ENCODE assay signal across 8 mouse cellular contexts in the genomic region with DNA sequence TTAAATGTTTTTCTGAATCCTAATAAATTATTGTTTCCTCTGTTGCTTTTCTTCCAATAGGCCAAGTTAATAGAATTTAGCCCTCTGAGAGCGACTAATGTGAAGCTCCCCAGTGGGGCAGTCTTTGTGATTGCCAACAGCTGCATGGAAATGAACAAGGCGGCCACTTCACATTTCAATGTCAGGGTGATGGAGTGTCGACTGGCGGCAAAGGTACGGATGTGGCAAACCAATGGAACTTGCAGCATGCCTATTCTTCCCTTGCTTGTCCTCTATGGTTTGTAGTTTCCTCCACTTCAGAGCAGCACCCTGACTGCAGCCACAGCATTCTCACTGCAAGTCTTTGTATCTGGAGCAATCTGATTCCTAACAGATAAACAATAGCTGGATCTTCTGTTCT.
"Had no signal": no experiment of that assay in that cellular context is flagged by ENCODE, and none has a peak within 500 bp of the region (broad histone marks: within the 10 kb centered on the region; RNA-seq: fewer than 3 reads in every experiment).

No protein-coding gene starts in this region.

- DNase-seq: kidney, adult 2 months; kidney, postnatal 25 days; layer of hippocampus, postnatal 36 days; liver, embryonic 13.5 days; lung, adult 2 months; lung, postnatal 14 days; thymus, adult 18-20 months; thymus, postnatal 36 days had no signal
